Mouse (Mus musculus) effector memory CD4-positive, alpha-beta T cell, adult 7 months (primary cell): ENCODE results near the gene Gpr19. TPM values are rescaled to one million over a fixed set of nuclear protein-coding genes. Genes with fewer than 3 reads are reported as not detected.

Experiments
- polyA plus RNA-seq: library from polyadenylated mRNA; unstranded; fragments of 100-300 nt; shearing (Covaris generic); gene quantifications from one replicate; pipeline ENCODE4 v1.2.1, GENCODE M21; 2017

The Gpr19 gene
- 6.9 TPM for polyA plus RNA-seq

GRCm38 (mm10) chr6:134898095-134898965 lies at the start of gene Gpr19:
Gene Gpr19, minus strand, starts transcription at chr6:134898578.

DNA sequence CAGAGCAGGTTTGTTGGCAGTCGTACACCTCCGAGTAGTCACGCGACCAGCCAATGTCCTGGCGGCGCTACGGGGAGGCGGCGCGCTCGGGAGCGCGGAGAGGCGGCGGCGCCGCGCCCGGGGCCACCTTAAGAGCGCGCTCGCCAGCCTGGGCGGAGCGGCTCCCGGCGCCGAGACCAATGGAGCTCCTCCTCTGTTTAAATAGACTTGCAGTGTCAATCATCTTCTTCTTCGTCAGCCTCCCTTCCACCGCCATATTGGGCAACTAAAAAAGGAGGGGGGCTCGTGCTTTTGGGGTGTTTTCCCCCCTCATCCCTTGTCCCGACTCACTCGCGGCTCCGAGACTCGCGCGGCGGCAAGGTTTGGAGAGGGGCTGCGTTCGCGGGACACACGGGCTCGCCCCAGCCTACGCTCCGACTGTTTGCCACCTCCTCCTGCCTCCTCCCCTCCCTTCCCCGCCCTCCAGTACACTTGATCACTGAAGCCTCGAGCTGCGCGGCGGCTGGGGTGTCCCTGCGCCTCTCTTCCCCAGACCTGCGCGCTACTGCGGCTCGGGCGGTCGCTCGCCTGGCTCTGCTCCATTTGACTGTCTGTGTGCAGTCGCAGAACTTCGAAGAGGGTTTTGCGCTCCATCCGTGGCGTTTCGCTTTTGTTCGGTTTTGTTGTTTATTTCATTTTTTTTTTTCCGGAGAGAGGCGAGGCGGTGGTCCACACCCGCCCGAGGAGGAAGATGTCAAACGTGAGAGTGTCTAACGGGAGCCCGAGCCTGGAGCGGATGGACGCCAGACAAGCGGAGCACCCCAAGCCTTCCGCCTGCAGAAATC lies 22.0 kb upstream of the Gpr19 start, which contains the start of gene Cdkn1b:
TSS of gene Cdkn1b (plus strand) at position 212 of the 824 bp plus-strand sequence.

DNA sequence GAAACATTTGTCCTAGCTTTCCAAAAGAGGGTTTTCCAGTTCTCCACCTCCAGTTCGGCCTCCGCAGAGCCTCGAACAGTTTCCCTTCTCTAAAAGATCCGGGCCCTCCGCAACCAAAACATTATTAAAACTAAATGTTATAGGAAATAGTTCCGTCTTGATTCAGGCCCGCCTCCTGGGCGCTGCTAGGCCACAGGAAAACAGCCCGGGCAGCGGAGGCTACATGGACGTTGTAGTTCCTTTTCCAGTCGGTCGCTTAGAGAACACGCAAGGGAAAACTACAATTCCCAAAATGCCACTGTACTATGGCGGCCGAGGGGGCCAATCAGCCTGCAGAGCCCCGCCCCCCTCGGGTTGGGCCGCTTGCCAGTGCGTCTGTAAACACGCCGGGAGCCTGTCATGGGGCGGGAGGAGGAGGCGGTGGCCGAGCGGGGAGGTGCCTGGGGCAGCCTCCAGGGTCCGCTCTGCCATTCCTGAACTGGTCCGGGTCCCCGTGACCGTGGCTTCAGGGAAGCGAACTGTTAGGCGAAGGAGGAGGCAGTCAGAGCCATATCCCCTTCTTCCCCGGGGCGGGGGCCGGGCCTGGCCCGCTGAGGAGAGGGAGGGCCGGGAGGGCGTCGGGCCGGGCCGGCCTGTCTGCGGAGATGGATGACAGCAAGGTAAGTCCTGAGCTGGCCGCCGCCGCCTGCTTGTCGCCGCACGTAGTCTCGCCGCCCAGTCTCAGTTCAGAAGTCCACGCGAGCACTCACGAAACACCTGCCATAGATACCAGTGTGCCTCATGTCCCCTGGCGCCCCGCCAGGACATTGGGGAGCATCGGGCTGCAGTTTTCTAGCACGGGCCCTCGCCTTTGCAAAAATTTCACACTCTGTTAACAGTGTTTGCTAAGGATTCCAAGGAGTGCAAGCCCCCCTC lies 68.3 kb downstream of the Gpr19 start, which contains the start of gene Crebl2:
TSS of gene Crebl2 (plus strand) at position 369 of the 915 bp plus-strand sequence.

Other genes starting within 250 kb of the Gpr19 start
- gene Dusp16, start 106.0 kb downstream of the Gpr19 start, polyA plus RNA-seq, result 10.7 TPM
- gene Crebl2, start 68.4 kb downstream of the Gpr19 start, polyA plus RNA-seq, result 11.6 TPM
- gene Cdkn1b, start 21.8 kb upstream of the Gpr19 start, polyA plus RNA-seq, result 39.5 TPM
- not detected for gene Apold1, start 83.1 kb upstream of the Gpr19 start, polyA plus RNA-seq
- 119 TPM for gene Ddx47, start 113.0 kb upstream of the Gpr19 start, polyA plus RNA-seq
- gene Gprc5a, start 167.1 kb upstream of the Gpr19 start, polyA plus RNA-seq, result 2.0 TPM
- not detected for gene Gprc5d, start 219.7 kb upstream of the Gpr19 start, polyA plus RNA-seq